Mouse (Mus musculus): Measurements from ENCODE around the gene Rab27a. TPM values are rescaled to one million over a fixed set of nuclear protein-coding genes. Genes with fewer than 3 reads are reported as not detected.

The Rab27a gene
- polyA plus RNA-seq, 1 experiment from 2014 or later = 4.6 TPM

DNA sequence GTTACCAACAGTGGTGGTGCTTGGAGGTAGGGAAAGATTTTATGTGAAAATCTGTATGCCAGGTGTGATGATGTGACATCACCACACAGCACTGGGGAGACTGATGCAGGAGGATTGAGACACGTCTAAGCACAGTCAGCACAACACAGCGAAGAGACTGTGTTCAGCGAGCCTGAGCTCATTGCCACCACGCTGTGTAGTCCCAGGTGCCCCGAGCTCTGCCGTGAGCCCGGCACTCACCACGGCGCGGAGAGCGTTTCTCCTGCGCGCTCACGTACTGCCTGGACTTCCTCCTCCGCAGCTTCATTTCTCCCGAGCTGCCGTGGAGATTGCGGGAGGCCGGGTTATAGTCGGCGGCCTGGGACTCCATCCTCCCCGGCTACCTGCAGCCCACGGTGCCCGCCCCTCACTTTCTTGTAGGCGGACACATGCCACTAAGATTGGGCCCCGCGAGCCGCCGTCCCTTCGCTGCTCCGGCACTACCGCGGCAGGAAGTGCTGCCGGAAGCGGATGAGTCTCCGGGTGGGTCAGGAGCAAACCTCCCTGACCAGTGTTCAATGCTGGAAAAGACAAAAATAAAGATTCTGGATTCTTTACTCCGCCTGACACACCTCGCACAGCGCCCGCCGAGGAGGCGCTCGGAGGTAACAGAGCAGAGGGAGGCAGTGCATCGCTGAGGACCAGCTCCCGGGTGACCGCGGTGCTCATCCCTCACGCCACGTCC, 5.3 kb upstream of the Rab27a start:
- Histone ChIP-seq H3K9me3 (ENCODE audit: control insufficient read depth, low read length) (no peaks in the 10 kb centered on the region), H3K4me3 (ENCODE audit: low read length) (peak overlapping the region; percentile 73), H3K4me2 (ENCODE audit: low read length) (peak overlapping the region; percentile 91), H3K27me3 (replicated peaks; ENCODE audit: control insufficient read depth, insufficient read depth, low read length) (no peaks in the 10 kb centered on the region), H3K4me1 (ENCODE audit: control insufficient read depth, insufficient read depth, low read depth, low read length) (peaks cover 15% of the 10 kb centered on the region), H3K27ac (ENCODE audit: low read depth, low read length) (peak overlapping the region; percentile 87), H3K9ac (ENCODE audit: low read depth, low read length) (peak overlapping the region; percentile 82), H3K36me3 (ENCODE audit: control insufficient read depth, insufficient read depth, low read length) (no peaks in the 10 kb centered on the region)
- peak; percentile 91 for ATAC-seq
- under 1% methylated on average over 49 of the region's 49 CpGs for WGBS

- Histone ChIP-seq H3K4me2 (ENCODE audit: low read length) (peak within 1 kb of the TSS; percentile 91), H3K36me3 (ENCODE audit: control insufficient read depth, insufficient read depth, low read length) (no peaks in the 10 kb centered on the region), H3K27ac (ENCODE audit: low read depth, low read length) (peak within 1 kb of the TSS; percentile 87), H3K9ac (ENCODE audit: low read depth, low read length) (peak within 1 kb of the TSS; percentile 82), H3K9me3 (ENCODE audit: control insufficient read depth, low read length) (no peaks in the 10 kb centered on the region), H3K27me3 (replicated peaks; ENCODE audit: control insufficient read depth, insufficient read depth, low read length) (no peaks in the 10 kb centered on the region), H3K4me1 (ENCODE audit: control insufficient read depth, insufficient read depth, low read depth, low read length) (peaks cover 17% of the 10 kb centered on the region), H3K4me3 (ENCODE audit: low read length) (peak within 1 kb of the TSS; percentile 73)
- no peak for ATAC-seq
- 35% methylated on average over 6 of the region's 6 CpGs for WGBS
These were observed 4.6 kb upstream of the Rab27a start, which contains the start of gene Pigb for GRCm38 (mm10) chr9:73040080-73040479. TSS of gene Pigb (minus strand) at chr9:73040378.

DNA sequence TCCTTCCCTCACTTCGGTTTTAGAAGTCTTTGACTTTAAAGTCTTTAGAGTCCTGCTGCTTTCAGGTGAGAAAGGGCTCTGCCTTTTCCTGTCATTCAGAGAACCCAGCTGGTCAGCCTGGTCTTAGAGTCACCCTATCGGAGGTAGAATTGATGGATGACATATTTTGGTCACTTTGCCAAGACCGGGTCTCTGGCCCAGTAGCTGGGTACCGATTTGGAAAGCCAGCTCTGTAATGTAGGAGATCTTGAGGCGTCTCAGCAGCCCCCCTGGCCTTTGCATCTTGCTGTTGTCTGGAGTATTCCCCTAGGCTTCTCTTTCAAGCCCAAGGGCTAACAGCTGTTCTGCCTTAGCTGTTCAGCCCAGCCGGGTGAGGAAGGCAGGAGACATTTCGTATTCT, 550 bp downstream of the Rab27a start:
- Histone ChIP-seq H3K27ac (ENCODE audit: low read depth, low read length) (no peak overlapping the region), H3K36me3 (ENCODE audit: control insufficient read depth, insufficient read depth, low read length) (no peaks in the 10 kb centered on the region), H3K9ac (ENCODE audit: low read depth, low read length) (peak overlapping the region; percentile 75), H3K4me1 (ENCODE audit: control insufficient read depth, insufficient read depth, low read depth, low read length) (peaks cover 8% of the 10 kb centered on the region), H3K27me3 (replicated peaks; ENCODE audit: control insufficient read depth, insufficient read depth, low read length) (no peaks in the 10 kb centered on the region), H3K4me2 (ENCODE audit: low read length) (peak overlapping the region; percentile 97), H3K9me3 (ENCODE audit: control insufficient read depth, low read length) (no peaks in the 10 kb centered on the region), H3K4me3 (ENCODE audit: low read length) (peak overlapping the region; percentile 55)
- no peak for ATAC-seq
- WGBS = 13% methylated on average over 7 of the region's 7 CpGs

DNA sequence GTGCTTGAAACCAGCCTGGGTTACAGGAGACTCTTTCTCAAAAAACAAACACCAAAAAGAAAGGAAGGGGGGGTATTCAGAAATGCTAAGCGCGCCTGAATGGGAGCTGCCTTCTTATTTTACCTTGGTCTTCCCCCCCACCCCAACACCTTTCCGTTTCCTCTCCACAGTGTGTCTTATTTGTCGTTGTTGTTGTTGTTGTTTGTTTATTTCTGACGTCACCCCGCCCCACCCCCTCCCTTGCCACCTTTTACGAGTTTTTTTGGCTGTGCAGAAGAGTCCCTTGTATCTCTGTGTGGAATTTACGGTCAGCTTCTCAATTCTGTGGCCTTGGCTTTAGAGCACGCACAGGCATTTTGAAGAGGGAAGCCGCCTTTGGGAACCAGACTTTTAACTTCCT, 1.1 kb downstream of the Rab27a start:
- Histone ChIP-seq H3K4me3 (ENCODE audit: low read length) (peak overlapping the region; percentile 55), H3K9ac (ENCODE audit: low read depth, low read length) (no peak overlapping the region), H3K4me1 (ENCODE audit: control insufficient read depth, insufficient read depth, low read depth, low read length) (peaks cover 5% of the 10 kb centered on the region), H3K4me2 (ENCODE audit: low read length) (peak overlapping the region; percentile 97), H3K36me3 (ENCODE audit: control insufficient read depth, insufficient read depth, low read length) (no peaks in the 10 kb centered on the region), H3K27ac (ENCODE audit: low read depth, low read length) (no peak overlapping the region), H3K27me3 (replicated peaks; ENCODE audit: control insufficient read depth, insufficient read depth, low read length) (no peaks in the 10 kb centered on the region), H3K9me3 (ENCODE audit: control insufficient read depth, low read length) (no peaks in the 10 kb centered on the region)
- 81% methylated on average over 10 of the region's 10 CpGs for WGBS
- no peak for ATAC-seq

DNA sequence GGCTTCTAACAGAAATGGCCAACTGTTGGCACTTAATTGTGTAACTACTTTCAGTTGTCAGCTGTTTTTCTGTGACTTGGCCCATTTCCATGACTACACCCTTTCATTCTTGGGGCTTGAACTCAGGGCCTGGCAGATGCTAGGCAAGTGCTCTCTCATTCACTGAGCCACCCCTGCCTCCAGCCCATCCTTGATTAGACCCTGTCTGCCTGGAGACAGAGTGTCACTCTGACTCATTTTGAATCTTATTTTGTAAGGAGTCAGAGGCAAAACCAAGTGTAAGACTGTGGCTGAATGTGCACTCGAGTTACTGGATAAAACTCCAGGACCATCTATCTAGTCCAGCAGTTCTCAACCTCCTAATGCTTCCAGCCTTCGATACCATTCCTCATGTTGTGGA, 3.3 kb downstream of the Rab27a start:
- no peak overlapping the region for H3K4me3 ChIP-seq (ENCODE audit: low read length)
- no peak overlapping the region for H3K4me2 ChIP-seq (ENCODE audit: low read length)
- no peaks in the 10 kb centered on the region for H3K27me3 ChIP-seq (replicated peaks; ENCODE audit: control insufficient read depth, insufficient read depth, low read length)
- WGBS = 89% methylated on average over 2 of the region's 2 CpGs
- H3K36me3 ChIP-seq (ENCODE audit: control insufficient read depth, insufficient read depth, low read length) = no peaks in the 10 kb centered on the region
- H3K27ac ChIP-seq (ENCODE audit: low read depth, low read length) = no peak overlapping the region
- H3K4me1 ChIP-seq (ENCODE audit: control insufficient read depth, insufficient read depth, low read depth, low read length) = peaks cover 5% of the 10 kb centered on the region
- no peaks in the 10 kb centered on the region for H3K9me3 ChIP-seq (ENCODE audit: control insufficient read depth, low read length)
- ATAC-seq = no peak
- H3K9ac ChIP-seq (ENCODE audit: low read depth, low read length) = no peak overlapping the region

GRCm38 (mm10) chr9:73048927-73049326, 4.3 kb downstream of the Rab27a start:
- WGBS = 26% methylated on average over 4 of the region's 4 CpGs

DNA sequence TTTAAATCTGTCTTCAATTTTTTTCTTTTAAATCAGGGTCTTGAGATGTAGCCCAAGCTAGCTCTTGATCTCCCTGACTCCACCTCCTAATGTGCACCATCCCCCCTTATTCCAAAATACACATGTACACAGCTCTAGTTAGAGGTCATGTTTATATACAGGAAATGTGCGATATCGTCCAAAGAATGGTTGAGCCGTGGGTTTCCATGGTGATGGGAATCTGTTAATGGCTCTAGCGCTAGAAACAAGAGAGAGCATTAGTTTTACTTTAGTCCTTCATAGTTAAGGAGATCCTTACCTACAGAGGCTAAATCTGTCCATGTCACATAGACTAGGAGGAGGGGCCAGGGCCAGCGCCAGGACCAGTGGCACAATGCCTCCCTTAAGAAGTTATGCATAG, 5.2 kb downstream of the Rab27a start:
- WGBS = 67% methylated on average over 5 of the region's 5 CpGs
- H3K36me3 ChIP-seq (ENCODE audit: control insufficient read depth, insufficient read depth, low read length) = no peaks in the 10 kb centered on the region
- H3K9me3 ChIP-seq (ENCODE audit: control insufficient read depth, low read length) = no peaks in the 10 kb centered on the region
- H3K4me3 ChIP-seq (ENCODE audit: low read length) = no peak overlapping the region
- H3K27ac ChIP-seq (ENCODE audit: low read depth, low read length) = no peak overlapping the region
- ATAC-seq = no peak
- H3K27me3 ChIP-seq (replicated peaks; ENCODE audit: control insufficient read depth, insufficient read depth, low read length) = no peaks in the 10 kb centered on the region
- H3K4me1 ChIP-seq (ENCODE audit: control insufficient read depth, insufficient read depth, low read depth, low read length) = no peaks in the 10 kb centered on the region; the same call in 1 of the 2 replicates
- no peak overlapping the region for H3K4me2 ChIP-seq (ENCODE audit: low read length)
- no peak overlapping the region for H3K9ac ChIP-seq (ENCODE audit: low read depth, low read length)

More at GRCm38 (mm10) chr9:73048927-73049326, 4.3 kb downstream of the Rab27a start:
- no peak overlapping the region for H3K4me3 ChIP-seq (ENCODE audit: low read length)
- no peaks in the 10 kb centered on the region for H3K27me3 ChIP-seq (replicated peaks; ENCODE audit: control insufficient read depth, insufficient read depth, low read length)
- no peak overlapping the region for H3K9ac ChIP-seq (ENCODE audit: low read depth, low read length)
- no peak for ATAC-seq
- no peaks in the 10 kb centered on the region for H3K36me3 ChIP-seq (ENCODE audit: control insufficient read depth, insufficient read depth, low read length)
- no peaks in the 10 kb centered on the region for H3K9me3 ChIP-seq (ENCODE audit: control insufficient read depth, low read length)
- H3K4me2 ChIP-seq (ENCODE audit: low read length) = no peak overlapping the region
- no peak overlapping the region for H3K27ac ChIP-seq (ENCODE audit: low read depth, low read length)
- H3K4me1 ChIP-seq (ENCODE audit: control insufficient read depth, insufficient read depth, low read depth, low read length) = peaks cover 5% of the 10 kb centered on the region

DNA sequence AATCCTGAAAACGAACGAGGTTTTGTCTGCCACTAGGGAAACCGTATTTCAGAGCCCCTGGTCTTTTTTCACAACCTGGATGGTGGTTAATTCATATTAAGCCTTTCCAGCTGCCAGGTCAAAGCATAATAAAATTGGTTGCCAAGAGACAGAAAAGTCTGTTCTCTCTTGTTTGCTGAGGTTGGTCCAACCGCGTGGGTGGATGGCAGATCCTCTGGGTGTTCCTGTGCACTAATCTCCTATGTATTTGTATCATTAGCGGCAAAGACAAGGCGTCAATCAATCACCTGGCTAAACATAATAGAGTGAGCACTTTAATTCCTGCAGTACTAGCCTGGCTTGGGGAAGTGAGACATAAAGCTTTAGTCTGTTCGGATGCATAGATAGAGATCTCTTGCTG, 6.0 kb downstream of the Rab27a start:
- no peaks in the 10 kb centered on the region; the same call in 1 of the 2 replicates for H3K4me1 ChIP-seq (ENCODE audit: control insufficient read depth, insufficient read depth, low read depth, low read length)
- H3K4me3 ChIP-seq (ENCODE audit: low read length) = no peak overlapping the region
- H3K27me3 ChIP-seq (replicated peaks; ENCODE audit: control insufficient read depth, insufficient read depth, low read length) = no peaks in the 10 kb centered on the region
- 0 out of 2 replicates have a peak, but pooled peaks have one; percentile 17 for ATAC-seq
- 64% methylated on average over 8 of the region's 8 CpGs for WGBS
- H3K27ac ChIP-seq (ENCODE audit: low read depth, low read length) = no peak overlapping the region
- no peaks in the 10 kb centered on the region for H3K9me3 ChIP-seq (ENCODE audit: control insufficient read depth, low read length)
- H3K9ac ChIP-seq (ENCODE audit: low read depth, low read length) = no peak overlapping the region
- H3K36me3 ChIP-seq (ENCODE audit: control insufficient read depth, insufficient read depth, low read length) = no peaks in the 10 kb centered on the region
- no peak overlapping the region for H3K4me2 ChIP-seq (ENCODE audit: low read length)

- 77% methylated on average over 10 of the region's 10 CpGs for WGBS
- no peak overlapping the region for H3K27ac ChIP-seq (ENCODE audit: low read depth, low read length)
- no peaks in the 10 kb centered on the region for H3K27me3 ChIP-seq (replicated peaks; ENCODE audit: control insufficient read depth, insufficient read depth, low read length)
- no peak for ATAC-seq
- H3K4me3 ChIP-seq (ENCODE audit: low read length) = no peak overlapping the region
- no peaks in the 10 kb centered on the region for H3K36me3 ChIP-seq (ENCODE audit: control insufficient read depth, insufficient read depth, low read length)
- no peak overlapping the region for H3K9ac ChIP-seq (ENCODE audit: low read depth, low read length)
- H3K4me2 ChIP-seq (ENCODE audit: low read length) = no peak overlapping the region
- no peaks in the 10 kb centered on the region for H3K9me3 ChIP-seq (ENCODE audit: control insufficient read depth, low read length)
- H3K4me1 ChIP-seq (ENCODE audit: control insufficient read depth, insufficient read depth, low read depth, low read length) = no peaks in the 10 kb centered on the region
These were observed 10.8 kb downstream of the Rab27a start for GRCm38 (mm10) chr9:73055441-73055911.

Measured in hindbrain, embryonic 16.5 days (tissue).